Mouse (Mus musculus): ENCODE measurements around the gene Gngt2.

The Gngt2 gene

DNA sequence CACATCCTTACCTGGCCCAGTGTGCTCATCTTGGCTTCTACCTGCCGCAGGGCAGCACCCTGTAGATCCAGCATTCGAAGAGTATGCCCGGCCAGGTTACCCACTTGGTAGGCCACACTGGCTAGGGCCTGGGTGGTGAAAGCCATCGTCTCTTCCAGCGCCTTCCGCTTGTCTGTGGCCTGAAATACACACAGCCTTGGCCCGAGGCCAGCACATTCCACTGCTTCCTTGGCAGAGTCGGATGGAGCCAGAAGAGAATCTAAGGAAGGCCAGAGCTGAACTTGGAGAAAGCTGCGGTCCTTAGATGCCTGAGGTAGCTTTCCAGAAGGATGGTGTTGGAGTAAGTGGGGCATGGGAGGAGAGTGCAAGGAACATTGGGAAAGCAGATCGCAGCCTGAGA is at the start of gene Gngt2:
Gene Gngt2 (plus strand): TSS at position 158 of the 400 bp plus-strand sequence.
- DNase-seq = peak; percentile 55 to 56

GRCm38 (mm10) chr11:95789451-95789891 is 47.5 kb upstream of the Gngt2 start:
- DNase-seq = no peak

DNA sequence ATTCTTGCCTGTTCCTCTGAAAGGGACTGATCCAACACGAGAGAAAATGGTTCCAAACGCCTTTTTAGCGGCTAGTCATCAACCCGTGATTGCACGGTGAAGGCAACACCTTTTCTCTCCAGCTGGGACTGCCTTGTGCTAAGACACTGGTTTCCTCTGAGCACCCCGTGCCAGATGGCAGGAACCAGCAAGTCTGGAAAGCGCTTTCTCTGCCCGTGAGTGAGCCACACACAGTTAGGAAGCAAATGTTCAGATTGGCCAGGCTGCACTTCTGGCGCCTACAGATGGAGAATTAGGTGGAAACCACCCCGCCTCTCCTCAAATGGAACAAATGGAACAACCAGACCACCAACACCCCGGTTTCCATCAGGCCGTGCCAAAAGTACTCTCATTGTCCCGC is 45.2 kb upstream of the Gngt2 start:
- DNase-seq = peak; percentile 41 to 46

DNA sequence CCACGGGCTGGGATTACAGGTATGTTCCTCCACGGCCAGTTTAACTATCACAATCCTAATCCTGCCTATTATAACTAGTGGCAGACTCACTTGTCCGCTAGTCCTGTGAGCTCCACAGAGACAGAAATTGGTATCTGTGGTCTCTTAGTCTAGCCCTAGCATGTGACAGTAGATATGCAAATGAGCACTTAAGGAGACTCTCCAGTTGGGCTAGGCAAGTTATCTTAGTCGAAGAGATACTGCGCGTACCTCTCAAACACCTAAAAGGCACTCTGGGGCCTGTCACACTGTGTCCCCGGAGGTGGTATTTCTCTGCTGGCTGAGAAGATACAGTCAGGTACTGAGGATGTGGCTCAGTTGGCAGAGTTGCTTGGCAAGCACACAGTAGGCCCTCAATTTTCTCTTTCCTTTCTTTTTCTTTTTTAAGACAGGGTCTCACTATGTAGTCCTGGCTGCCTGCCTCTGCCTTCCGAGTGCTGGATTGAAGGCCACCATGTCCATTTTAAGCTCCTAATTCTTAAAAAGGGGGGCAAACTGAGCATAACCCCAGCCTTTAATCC is 44.0 kb upstream of the Gngt2 start:
- DNase-seq = no peak

DNA sequence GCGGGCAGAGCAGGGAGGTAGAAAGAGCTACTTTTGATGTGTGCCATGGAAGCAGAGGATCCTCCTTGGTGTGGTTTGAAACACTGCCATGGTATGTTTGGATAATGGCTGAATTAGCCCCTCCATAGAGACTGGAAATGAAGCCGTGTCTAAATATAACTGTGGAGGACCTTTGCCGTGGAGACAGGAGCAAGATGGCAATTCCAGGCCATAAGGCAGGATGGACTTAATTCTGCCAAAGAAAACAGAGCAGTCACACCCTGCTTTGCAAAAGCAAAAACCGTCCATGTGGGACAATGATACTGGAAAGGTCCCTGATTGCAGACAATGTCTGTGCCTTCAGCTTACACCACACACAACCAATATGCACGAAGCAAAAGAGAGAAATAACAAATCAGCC is 42.8 kb upstream of the Gngt2 start:
- no peak for DNase-seq

DNA sequence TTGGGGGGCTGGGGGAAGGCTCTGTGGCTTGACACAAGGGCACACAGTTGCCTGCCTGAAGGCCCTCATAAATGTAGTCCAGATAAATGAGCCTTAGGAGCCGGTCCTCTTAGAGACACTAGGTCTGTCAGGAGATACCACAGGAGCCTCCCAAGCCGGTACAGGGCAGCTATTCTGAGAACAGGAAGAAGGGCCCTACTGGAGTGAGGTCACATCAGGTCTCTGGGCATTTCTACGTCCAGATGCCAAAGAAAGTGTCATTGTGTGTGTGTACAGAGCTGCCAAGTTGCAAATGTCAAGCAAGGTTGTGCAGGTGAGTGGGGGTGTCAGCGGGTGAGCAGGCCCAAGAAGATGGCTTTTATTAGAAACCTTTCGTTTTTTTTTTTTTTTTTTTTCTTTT is 41.4 kb upstream of the Gngt2 start:
- no peak for DNase-seq

DNA sequence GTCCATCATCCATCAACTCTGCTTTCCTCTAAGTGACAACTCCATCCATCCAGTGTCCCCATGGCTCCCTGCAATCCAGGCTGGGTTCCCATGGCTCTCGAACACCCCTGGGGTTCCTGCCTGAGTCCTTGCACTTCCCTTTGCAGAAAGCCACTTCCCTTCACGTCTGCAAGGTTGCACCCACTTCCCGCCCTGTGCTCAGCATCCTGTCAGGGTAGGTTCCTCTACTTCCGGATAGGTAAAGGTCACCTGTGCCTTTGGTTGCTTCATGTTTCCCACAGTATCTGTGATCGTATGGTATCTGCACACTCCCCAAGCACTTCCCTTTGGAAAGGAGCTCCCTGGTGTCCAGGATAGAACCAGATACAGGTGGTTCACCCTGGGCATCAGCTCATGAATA is 32.0 kb upstream of the Gngt2 start:
- no peak for DNase-seq

DNA sequence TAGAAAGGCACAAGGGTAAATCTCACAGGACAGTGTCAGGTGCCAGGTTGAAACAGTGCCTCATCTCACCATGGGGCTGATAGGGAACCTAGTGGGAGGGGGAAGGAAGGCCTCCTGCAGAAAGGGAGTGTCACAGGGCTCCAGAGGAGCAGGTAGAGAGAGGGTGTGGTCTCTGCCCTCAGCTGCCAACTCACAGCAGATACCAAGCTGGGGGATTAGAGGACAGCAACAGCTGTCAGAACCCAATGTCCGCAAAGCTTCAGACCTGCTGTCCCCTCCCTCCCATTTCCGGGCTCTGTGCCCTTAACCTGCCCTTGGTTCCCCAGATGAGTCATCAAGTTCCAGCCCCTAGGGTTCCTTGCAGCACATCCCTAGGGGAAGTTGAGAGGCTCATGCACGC is 31.5 kb upstream of the Gngt2 start:
- DNase-seq = no peak

GRCm38 (mm10) chr11:95807884-95808283 is 29.1 kb upstream of the Gngt2 start:
- DNase-seq = no peak

DNA sequence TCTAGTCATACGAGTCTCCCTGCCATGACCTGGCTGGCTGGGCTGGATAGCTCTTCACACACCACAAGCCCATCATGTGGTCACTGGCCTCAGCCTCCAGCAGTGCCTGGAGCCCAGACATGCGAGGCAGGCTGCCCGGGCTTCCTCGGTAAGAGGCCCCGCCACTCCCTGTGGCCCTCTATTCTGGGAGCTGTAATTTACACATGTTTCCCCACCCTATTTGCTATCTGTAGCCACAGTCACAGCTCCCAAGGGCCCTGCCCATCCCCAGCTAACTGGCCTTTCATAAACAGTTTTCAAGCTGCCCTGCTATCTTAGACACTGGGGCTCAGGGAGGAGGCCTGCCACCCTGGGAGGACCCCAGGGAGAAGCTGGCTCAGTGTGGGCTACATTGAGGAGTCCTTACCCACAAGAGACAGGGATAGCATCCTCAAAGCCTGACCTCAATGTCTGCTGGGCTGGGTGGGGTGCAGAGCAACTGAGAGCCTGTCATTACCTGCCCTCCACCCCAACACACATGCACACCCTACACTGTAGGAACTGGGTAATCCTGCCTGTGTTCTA is 28.5 kb upstream of the Gngt2 start:
- DNase-seq = no peak

DNA sequence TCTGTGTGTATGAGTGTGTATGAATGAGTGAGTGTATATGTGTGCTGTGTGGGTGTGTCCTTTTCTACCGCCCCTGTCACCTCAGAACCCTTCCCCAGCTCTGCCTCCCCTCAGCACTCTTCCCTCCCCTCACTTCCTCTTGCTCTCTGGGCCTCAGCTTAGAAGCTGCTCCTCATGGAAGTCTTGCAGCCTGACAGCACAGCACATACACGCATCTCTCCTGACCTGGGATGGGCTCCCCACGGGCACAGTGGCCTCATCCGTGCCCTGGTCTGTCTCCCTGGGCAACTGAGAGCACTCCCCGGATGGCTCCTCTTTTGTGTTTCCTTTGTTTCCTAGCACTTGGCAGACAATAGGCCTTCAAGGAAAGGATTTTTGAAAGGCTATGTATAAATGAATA is 27.4 kb upstream of the Gngt2 start:
- DNase-seq = no peak

DNA sequence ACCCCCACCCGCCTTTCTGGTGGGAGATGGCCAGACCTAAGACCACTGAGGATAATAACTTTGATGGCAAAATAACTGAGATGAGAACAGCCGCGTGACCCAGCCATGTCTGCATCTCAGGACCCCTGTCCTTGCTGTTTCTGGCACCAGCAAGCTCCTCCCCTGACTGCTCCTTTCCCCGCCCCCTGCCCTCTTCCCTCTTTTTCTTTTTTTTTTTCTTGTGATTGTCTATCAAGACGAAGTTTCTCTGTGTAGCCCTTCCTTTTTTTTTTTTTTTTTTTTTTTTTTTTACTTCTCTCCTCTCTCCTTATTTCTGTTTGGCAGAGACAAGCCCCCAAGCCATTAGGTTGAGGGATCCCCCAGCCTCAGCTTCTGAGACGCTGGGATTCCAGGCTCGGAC is 26.2 kb upstream of the Gngt2 start:
- DNase-seq = no peak

DNA sequence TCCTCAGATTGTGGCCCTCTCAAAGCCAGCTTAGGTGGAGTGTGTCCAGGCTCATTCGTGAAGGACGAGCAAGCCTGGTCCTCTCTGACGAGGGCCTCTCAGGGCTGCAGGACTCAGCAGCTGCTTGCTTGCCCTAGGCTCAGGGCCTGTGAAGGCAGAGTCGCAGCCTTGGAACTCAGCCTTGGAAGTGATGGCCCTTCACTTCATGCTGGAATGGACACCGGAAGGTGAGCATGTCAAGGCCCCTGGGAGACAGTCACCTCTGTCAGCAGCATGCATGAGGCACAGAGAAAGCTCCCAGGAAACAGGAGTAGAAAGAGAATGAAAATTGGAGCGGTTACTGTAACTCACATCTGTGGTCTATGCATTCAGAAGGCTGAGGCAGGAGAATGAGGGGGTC is 25.3 kb upstream of the Gngt2 start:
- no peak for DNase-seq

GRCm38 (mm10) chr11:95812224-95812623 is 24.8 kb upstream of the Gngt2 start:
- DNase-seq = no peak

DNA sequence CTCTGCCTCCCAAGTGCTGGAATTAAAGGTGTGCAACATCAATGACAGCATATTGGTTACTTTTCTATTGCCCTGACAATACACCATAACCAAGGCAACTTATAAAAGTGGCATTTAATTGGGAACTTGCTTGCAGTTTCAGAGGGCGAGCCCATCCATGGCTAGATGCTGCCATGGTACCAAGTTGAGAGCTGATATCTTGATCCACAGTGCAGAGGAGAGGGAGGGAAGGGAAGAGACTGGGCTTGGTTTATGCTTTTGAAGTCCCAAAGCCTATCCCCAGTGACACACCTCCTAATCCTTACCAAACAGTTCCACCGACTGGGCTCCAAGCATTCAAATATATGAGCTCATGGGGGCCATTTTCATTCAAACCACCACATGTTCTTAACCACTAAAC is 22.9 kb upstream of the Gngt2 start:
- no peak for DNase-seq

GRCm38 (mm10) chr11:95814857-95815256 is 22.2 kb upstream of the Gngt2 start:
- no peak for DNase-seq

DNA sequence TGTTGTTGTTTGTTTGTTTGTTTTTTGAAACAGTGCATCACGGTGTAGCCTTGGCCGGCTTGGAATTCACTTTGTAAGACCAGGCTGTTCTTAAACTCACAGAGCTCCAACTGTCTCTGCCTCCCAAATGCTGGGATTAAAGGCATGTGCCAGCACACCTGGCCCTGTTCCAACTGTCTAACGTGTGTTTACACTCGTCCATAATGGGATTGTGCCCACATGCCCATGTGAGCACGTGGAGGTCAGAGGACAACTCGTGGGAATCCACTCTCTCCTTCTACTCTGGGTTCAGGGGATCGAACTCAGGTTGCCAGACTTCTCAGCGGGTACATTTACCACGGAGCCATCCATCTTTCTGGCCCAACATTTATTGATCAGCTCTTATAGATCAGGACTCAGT is 21.6 kb upstream of the Gngt2 start:
- DNase-seq = no peak

DNA sequence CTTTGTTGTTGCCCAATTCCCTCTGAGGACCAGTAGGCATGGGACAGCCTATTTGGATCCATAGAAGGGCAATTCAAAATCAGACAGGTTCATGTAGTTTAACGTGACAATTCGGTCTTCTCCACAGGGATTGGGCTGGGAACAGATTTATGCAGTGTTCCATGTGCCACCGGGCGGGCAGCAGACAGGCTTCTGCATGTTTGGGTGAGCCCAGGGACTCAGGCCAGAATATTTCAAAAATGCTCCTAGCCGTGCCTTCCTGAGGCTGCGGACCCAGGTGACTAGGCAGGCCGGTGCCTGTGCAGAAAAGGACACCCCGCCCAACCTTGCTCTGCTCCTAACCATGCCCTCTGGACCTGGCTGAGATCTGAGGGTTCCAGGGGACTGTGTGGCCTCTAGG is 17.9 kb upstream of the Gngt2 start:
- DNase-seq = no peak

- no peak for DNase-seq
These were observed 15.5 kb upstream of the Gngt2 start for GRCm38 (mm10) chr11:95821511-95821910.

- no peak for DNase-seq
These were observed 14.6 kb upstream of the Gngt2 start for GRCm38 (mm10) chr11:95822437-95822836.

DNA sequence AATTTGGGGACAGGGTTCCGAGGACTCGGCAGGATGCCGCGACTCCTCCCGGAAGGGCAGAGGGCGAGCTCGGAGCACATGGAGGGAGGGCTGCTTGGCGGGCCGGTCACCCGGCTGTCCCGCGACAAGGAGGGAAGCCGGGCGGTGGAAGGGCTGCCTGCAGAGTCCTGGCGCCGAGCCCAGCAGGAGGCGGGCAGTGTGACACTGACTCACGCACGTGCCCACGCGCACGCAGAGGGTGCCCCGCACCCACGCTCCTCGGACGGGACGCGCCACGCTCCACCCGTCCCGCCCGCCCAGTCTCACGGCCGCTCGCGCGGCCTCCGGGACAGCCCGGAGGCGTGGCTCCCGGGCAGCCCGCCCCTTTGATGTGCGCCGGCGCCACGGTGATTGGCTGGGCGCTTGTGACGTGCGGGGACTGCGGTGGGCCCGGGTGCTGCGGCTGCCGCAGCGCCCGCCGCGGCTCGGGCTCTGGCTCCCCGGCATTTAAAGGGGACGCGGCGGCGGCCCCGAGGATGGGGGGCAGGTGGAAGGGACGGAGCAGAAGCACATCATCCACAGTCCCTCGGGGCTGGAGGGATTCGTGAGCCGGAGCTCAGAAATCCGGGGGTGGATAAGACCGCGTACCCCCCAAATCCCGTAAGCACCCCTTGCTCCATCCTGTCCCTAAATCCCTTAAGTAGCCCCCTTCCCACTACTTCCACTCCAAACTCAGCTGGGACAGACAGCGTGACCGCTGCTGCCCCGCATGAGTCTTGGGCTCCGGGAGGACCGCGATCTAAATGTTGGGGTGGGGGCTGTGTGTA is 12.7 kb upstream of the Gngt2 start, which contains the start of gene Phospho1:
Gene Phospho1 (plus strand): TSS at position 429 of the 806 bp plus-strand sequence.
- peak; percentile 91 to 93 for DNase-seq

GRCm38 (mm10) chr11:95824877-95825243 is 12.2 kb upstream of the Gngt2 start:
- DNase-seq = peak; percentile 72 to 81

DNA sequence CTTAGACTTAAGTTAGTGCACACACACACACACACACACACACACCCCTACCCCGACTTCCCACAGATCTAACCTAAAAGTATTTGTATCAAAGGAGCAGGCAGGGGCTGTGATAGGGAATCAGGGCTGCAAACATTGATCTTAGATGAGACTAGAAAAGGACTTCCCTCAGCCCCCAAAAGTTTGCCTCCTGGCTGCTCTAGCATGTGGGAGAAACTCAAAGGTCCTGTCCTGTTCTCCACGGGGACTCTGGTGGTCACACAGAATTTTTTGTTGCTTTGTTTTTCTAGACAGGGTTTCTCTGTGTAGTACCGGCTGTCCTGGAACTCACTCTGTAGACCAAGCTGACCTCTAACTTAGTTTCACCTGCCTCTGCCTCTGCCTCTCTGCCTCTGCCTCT is 11.4 kb upstream of the Gngt2 start:
- no peak for DNase-seq

Data from cerebellum, postnatal 36 days (tissue).